Mouse (Mus musculus) olfactory bulb, adult 2 months (tissue): ENCODE results near the gene Preb. TPM values are rescaled to one million over a fixed set of nuclear protein-coding genes. Genes with fewer than 3 reads are reported as not detected.

ENCODE experiments used
- H3K27ac ChIP-seq: fragments of 200-500 bp; 2 replicates; pipeline ENCODE4 v1.5.1; 2012; ENCODE audit warnings: low read depth, low read length; ENCODE audit not compliant: insufficient read depth
- H3K4me1 ChIP-seq: fragments of 200-500 bp; 2 replicates; pipeline ENCODE4 v1.6.1; 2012; ENCODE audit warnings: low read length; ENCODE audit not compliant: control insufficient read depth, insufficient read depth
- H3K4me3 ChIP-seq: fragments of 200-500 bp; 2 replicates; pipeline ENCODE4 v1.5.1; 2012; ENCODE audit warnings: mild to moderate bottlenecking, low read depth, low read length, moderate library complexity; ENCODE audit not compliant: insufficient read depth
- CTCF ChIP-seq: fragments of 200-500 bp; IDR thresholded peaks from 2 replicates; pipeline ENCODE4 v1.5.1; 2012; ENCODE audit warnings: low read depth, mild to moderate bottlenecking, low read length, moderate library complexity; ENCODE audit not compliant: insufficient read depth
- POLR2A ChIP-seq: fragments of 200-500 bp; IDR thresholded peaks from 2 replicates; pipeline ENCODE4 v1.6.1; 2012; ENCODE audit warnings: mild to moderate bottlenecking, low read depth, low read length, moderate library complexity; ENCODE audit not compliant: insufficient read depth
- WGBS: fragments of 180-500 bp; shearing (Covaris S2); methylation state at CpG from one replicate; pipeline ENCODE4 v1.1.7; 2018; 5-methylcytosine and 5-hydroxymethylcytosine counted together
- polyA plus RNA-seq: library from polyadenylated mRNA; stranded (reverse); fragments of >200 nt; gene quantifications from 2 replicates; pipeline ENCODE4 v1.2.4, GENCODE M21; 2012; ENCODE audit warnings: low replicate concordance; ENCODE audit not compliant: missing spikeins, insufficient read depth, insufficient read length

The Preb gene
- polyA plus RNA-seq, 1 experiment: not detected

DNA sequence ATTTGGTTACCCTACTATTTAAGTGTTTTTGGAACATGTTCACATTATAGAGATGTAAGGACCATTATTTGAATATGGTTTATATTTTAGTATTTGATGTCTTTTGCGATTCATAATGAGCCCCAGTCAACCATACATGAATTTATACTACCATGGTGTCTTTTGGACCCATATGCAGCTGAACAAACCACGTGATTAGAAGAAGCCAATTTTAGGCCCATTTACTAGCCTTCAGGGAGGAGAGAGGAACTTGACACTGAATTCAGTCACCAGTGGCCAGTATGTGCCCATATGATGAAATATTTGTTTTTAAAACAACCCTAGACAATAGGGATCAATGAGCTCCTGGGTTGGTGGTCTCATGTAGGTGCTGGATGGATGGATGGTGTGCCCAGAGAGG is 653 bp upstream of the Preb start:
- TF ChIP-seq POLR2A: no peak
- no peak for TF ChIP-seq CTCF
- Histone ChIP-seq H3K4me1 (peaks cover 20% of the 10 kb centered on the region), H3K4me3 (no peak overlapping the region), H3K27ac (0 out of 2 replicates have a peak overlapping the region, but pooled peaks have one; percentile 29)
- WGBS: 90% methylated on average over 2 of the region's 2 CpGs

DNA sequence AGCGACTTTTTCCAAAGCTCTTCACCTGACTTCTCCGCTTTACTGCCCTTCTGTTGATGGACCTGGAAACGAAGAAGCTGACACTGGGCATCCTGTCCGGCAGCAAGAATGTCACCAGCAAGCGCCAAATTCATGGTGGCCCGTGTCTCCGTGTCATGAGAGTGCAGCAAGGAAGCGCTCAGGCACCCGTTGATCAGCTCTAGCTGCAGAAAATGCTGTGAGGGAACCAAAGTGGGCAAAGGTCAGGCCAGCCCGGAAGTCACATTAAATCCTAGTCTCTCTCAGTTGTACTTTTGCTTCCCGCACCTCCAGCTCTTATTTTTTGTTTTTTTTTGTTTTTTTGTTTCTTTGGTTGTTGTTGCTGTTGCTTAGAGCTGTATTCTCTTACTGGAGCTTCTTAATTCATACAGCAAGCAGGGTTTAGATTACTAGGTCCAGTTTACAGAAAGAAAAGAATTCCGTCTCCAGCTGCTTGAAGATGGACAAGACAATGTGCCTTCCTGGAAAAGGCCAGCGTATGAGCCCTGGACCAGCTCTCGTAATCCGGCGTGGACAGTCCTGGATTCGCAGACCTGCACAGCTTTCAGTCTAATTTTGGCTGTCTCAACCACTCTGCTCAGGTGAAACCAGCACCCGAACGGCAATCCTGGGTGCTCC is 835 bp downstream of the Preb start:
- H3K4me1 ChIP-seq: peaks cover 21% of the 10 kb centered on the region
- 30% methylated on average over 19 of the region's 19 CpGs for WGBS
- H3K4me3 ChIP-seq: peak overlapping the region; percentile 75
- TF ChIP-seq CTCF (no peak), POLR2A (no peak)
- H3K27ac ChIP-seq: no peak overlapping the region

DNA sequence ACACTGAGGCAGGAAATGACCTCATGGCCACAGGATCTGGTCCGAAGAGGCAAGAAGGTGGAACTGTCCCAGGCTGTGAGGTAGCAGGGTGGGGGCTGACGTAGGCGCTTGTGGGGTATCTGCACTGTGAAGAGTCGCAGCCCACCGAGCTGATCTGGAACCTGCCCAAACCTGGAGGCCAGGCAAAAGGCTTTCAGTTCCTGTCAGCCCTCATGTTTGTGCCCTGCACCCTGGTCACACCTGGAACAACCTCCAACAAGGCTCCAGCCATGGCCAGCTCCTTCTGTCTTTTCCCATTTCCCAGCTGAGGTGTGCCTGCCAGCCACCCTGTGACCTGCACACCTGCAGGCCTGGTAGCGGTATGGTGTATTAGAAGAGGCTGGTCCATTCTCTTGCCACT is 2.3 kb downstream of the Preb start:
- Histone ChIP-seq H3K4me1 (peaks cover 21% of the 10 kb centered on the region), H3K27ac (no peak overlapping the region), H3K4me3 (no peak overlapping the region)
- WGBS: 92% methylated on average over 6 of the region's 6 CpGs
- TF ChIP-seq POLR2A (no peak), CTCF (no peak)

DNA sequence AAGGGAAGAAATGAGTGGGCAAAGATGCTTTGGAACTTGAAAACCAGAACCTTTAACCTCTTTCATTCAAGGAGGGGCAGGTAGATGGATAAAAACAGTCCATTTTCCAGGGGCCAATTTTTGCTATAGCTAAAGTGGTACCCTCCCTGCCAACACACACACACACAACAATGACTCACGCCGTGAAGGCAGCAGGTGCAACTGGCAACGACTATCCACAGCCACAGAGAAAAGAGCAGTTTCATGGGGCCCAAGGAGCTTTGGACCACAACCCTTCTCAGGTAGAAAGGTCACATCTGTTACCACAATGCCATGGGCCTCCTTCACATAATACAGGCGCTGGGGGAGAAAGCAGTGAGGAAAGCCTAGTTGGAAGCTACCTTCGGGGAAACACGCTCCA is 4.4 kb downstream of the Preb start:
- 79% methylated on average over 6 of the region's 6 CpGs for WGBS
- H3K4me3 ChIP-seq: no peak overlapping the region
- H3K27ac ChIP-seq: no peak overlapping the region
- H3K4me1 ChIP-seq: peaks cover 24% of the 10 kb centered on the region
- TF ChIP-seq POLR2A: no peak
- no peak for TF ChIP-seq CTCF

DNA sequence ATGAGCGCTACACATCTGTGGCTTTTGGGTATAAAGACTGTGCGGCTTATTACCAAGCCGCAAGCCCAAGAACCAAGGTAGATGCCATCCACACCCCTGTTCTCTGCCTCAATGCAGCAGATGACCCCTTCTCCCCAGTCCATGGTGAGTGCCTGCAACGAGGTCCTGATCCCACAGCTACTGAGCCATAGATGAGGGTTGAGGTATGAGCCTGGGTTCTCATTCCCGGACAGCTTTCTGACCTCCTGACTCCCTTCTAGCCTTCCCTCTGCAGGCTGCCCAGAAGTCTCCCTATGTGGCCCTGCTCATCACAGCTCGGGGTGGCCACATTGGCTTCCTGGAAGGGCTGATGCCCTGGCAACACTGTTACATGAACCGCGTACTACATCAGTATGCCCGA is 5.6 kb downstream of the Preb start:
- H3K4me3 ChIP-seq: no peak overlapping the region
- WGBS: 95% methylated on average over 9 of the region's 9 CpGs
- H3K4me1 ChIP-seq: peaks cover 24% of the 10 kb centered on the region
- H3K27ac ChIP-seq: no peak overlapping the region
- TF ChIP-seq CTCF (no peak), POLR2A (no peak)

DNA sequence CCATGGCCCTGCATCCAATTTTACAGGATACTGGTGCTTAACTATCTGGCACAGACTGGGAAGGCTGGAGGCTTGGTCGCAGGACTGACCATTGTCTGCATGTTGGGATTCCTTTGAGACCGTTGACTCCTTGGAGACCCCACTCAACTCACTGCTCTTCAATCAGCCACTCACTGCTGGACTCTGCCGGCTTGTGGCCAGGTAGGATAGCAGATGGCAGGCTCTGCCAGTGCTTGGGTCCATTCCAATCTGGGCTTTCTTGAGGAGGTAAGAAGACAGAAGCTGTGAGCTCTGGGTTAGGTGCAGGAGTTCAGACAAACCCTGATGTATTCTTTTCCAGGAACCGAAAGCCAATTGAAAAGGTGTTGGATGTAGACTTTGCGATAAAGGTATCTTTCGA is 6.1 kb downstream of the Preb start:
- Histone ChIP-seq H3K4me3 (no peak overlapping the region), H3K4me1 (peaks cover 21% of the 10 kb centered on the region)

DNA sequence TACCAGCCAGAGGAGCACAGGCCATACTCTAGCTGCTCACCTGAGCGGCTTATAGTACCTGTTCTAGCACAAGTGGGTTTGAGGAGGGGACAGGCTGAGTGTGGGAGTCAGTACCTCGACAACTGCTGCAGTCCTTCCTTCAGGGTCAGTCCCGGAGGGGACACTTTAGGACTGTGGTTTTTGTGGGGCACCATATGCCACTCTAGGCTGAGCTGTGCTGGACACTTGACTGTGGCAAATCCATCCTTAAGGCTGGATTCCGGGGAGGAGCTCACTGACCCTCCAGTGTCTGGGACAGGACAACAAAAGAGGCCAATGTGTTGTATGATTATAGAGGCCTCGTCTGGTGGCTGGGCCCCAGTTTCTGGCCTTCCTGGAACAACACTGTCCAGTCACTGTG is 7.6 kb downstream of the Preb start:
- no peak overlapping the region for H3K4me3 ChIP-seq
- WGBS: 76% methylated on average over 5 of the region's 5 CpGs
- TF ChIP-seq POLR2A: no peak
- no peak for TF ChIP-seq CTCF
- peaks cover 10% of the 10 kb centered on the region for H3K4me1 ChIP-seq
- H3K27ac ChIP-seq: no peak overlapping the region

More for the DNA sequence above, 6.1 kb downstream of the Preb start:
- no peak for TF ChIP-seq POLR2A
- no peak for TF ChIP-seq CTCF
- H3K27ac ChIP-seq: no peak overlapping the region
- 83% methylated on average over 6 of the region's 6 CpGs for WGBS

DNA sequence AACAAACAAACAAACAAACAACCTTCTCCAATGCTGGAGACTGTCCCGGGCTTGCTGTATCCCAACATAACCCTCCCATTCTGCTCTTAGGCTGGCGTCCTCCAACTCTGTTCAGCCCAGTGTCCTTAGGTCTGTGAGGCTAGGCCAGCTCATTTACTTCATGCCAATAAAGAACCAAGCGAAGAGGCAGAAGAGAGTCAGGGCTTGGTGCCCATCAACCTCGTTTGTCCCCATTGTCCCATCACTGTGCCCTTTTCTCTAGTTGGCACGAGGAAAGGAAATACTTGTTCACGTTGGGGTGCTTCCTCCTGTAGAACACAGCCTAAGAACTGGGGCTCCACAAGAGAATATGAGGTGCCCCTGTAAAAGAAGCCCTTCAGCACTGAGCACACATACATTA is 8.5 kb downstream of the Preb start:
- TF ChIP-seq CTCF (no peak), POLR2A (no peak)
- Histone ChIP-seq H3K27ac (no peak overlapping the region), H3K4me3 (no peak overlapping the region), H3K4me1 (peaks cover 10% of the 10 kb centered on the region)
- WGBS: 35% methylated on average over 6 of the region's 6 CpGs

DNA sequence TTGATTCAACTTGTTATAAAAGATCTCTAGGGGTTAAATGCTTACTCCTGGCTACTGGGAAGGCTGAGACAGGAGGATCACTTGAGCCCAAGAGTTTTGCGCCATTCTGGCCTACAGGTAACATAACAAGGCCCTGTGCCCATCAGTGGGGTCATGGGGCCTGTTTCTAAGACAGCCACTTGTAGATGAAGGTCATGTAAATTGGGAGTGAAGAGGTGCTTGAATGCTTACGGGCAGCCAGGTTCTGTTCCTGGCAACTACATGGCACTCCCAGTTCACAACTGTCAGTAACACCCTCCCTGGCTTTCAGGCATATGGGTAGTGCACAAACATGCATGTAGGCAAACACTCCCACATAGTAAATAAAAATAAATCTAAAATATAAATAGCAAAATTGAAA is 9.2 kb downstream of the Preb start:
- WGBS: 83% methylated on average over 2 of the region's 2 CpGs
- H3K27ac ChIP-seq: no peak overlapping the region
- H3K4me3 ChIP-seq: no peak overlapping the region
- H3K4me1 ChIP-seq: peaks cover 8% of the 10 kb centered on the region
- TF ChIP-seq CTCF: no peak
- TF ChIP-seq POLR2A: no peak
